Mouse (Mus musculus): Measurements from ENCODE around the gene Gpr132.

Gene Gpr132

DNA sequence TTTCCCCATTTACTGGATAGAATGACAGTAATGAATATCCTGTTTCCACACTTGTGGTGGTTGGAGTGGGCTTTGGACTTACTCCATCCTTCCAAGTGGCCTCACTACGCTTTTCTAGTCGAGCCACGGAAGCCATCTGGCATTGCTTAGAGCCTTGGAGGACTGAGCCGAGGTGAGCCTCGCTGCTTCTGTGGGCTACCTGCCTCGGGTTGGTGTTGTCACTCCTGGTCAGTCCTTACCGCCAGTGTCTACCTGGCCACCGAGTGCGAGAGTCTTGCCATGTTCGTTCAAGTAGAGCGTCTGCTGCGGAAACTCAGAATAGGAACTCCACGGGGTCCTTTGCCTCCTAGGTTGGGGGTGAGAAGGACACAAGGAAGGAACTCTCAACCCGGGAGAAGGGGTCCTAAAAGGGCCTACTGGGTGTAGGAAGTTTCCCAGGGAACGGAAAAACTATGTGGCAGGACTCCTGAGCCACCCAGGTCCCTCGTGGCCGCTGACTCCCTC, 9.1 kb upstream of the Gpr132 start:
- DNase-seq (ENCODE audit: low spot score), result no peak

DNA sequence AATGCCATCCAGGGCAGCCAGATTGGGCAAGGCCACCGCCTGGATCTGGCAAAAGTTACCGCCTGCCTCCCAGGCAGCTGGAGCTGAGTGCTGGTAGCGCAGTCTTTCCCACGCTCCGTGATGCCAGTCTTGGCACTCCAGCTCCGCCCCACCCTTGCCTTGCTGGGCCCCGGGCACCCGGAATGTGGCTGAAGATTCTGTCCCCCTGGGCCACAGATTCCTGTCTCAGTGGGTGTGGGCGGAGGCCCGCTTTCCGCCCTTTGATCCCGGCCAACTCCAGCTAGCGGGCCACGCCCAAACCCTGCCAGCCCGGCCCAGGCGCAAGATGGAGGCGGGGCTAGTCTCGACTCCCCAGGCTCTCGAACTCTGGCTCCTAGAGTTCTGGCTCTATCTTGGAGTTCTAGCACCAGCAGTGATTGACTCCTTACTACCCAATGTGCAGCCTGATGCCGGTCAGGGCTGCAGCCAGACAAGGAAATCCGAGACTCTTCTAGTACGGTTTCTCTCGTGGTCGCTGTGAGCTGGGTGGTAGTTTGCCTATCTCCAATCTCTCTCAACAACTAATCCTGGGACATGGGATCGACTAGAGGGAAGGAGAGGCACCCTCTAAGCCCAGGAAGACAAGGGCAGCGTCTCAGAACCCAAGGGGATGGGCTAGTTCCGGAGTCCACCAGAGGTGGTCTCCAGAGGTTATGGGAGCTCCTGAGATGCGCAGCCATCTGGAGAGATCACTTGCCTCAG, 8.5 kb upstream of the Gpr132 start:
- peak; percentile 45 for DNase-seq (ENCODE audit: low spot score)

DNA sequence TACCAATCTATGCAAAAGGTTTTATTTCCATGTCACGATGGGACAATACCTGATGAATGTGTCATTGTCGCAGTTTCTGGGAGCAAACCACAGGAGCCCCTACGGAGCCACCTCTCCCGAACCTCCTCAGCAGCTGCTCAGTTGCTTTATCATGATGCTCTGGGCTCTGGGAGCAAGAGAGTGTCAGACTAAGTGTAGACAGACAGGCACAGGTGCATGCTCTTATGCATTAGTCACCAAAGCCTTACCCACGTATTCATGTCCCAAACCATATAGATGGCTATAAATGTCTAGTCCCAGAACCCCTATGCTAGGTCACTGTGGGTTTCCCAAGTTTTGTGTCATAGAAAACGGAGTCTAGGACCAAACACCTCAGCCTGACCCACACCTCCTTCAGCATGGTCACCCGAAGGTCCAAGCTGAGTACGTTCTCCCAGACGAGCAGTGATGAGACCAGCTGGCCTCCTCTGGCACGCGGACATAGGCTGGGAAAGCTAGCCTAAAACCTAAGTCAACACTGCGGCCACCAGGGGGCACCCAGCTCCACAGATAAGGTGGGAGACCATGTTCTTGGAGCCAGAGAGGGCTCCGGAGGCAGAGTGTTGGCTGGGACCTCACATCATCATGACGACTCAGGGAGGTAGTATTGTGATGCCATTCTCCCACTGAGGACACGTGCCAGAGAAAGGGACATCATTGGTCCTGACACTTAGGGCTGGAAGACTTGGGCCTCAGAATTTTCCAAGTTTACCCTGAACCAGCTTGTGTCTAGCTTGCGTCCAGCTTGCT, 7.4 kb upstream of the Gpr132 start:
- peak; percentile 62 for DNase-seq (ENCODE audit: low spot score)

DNA sequence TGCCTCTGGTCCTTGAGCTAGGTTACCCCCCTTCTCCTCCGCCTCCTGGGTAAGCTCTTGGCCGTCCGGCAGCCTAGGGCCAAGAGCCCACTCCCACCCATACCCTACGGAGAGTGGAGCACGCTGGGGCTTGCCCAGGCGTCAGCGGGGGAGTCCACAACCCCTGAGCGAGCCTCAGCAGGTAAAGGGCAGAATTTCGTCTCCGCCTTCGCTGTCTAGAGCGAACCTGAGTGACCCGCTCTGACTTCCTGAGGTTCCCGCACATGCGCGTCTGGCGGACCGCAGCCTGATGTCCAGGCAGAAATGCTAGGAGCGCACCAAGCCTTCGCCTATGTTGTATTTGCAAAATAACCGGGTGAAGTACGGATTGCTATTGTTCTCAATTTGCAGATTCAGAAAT, 6.2 kb upstream of the Gpr132 start:
- no peak for DNase-seq (ENCODE audit: low spot score)

DNA sequence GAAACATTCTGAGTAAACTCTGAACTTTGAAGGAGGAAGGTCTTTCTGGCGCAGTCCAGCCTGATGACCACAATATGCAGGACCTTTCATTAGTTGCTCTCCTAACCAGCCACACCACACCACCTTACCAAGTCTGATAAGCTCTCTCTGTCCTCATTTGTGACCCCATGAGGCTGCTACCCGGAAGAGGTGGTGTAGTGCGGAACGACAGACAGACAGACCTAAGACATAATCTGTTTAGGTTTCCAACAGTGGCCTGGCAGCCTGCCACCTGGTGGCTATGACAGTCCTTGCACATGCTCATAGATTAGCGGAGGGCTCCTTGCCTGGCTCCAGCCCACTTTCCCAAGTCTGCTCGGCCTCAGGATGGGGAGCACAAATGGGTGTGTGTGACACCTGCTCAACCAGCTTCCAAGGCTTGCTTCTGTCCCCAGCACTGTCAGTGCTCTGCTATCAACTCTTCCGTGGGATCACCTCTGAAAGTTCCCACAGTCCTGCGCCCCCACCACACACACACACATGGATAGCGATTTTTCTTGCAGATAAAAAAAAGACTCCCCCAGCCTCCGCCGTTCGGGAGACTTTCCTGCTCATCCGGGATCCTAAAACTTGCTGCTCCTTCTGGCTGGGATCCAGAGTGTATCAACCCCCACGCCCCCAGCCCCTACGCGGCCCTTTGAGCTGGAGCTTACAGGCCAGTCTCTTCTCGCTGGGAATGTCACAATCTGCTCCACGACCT, 5.6 kb upstream of the Gpr132 start:
- DNase-seq (ENCODE audit: low spot score), result peak; percentile 29

DNA sequence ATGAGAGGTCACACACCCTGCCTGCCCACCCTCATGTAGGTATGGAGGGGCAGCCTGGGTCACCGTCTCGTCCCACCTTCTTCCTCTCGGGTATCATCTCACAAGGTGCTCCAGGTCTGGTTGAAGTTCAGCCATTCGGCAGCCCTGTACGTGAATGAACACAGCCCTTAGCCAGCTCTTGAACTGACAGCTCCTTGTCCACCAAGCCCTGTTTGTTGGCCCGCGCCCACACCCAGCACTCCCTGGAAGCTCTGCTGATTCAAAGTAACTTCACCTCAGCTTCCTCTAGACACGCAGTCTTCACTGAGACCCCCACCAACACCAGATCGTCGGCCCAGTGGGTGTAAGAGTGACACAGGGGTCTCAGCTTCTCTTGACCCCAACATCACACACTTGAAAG, 5.0 kb upstream of the Gpr132 start:
- DNase-seq (ENCODE audit: low spot score), result no peak

DNA sequence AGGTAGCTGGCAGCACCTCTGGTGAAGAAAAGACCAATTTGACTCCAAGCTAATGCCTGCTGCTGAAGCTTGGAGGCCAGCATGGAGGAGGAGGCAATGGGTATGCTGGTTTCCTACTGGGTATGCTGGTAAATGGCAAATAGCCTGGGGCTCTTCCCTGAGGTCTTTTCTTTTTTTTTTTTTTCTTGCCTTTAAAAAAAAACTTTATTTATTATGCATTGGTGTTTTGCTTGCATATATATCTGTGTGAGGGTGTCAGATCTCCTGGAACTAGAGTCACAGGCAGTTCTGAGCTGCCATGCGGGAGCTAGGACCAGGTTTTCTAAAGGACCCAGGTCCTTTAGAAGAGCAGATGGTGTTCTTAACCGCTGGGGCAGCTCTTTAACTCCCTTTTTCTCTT, 3.2 kb upstream of the Gpr132 start:
- DNase-seq (ENCODE audit: low spot score), result no peak

DNA sequence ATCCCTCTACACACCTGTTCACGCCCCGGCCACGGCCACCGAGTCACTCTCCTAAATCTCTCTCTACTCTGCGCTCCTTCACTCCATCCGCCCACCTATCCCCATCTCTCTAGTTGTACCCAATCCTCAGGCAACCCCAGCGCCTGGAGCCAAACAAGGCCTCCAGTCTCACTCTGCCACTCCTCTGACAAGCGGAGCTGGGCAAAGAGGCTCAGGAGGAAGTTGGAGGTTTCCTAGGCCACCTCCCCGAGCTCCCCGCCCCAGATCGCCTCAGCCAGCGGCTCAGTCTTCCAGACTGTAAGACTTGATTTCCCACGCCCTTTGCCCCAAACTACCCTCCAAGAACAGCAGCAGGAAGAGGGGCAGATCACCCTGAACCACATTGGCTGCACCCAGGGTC, 2.7 kb upstream of the Gpr132 start:
- DNase-seq (ENCODE audit: low spot score), result no peak

DNA sequence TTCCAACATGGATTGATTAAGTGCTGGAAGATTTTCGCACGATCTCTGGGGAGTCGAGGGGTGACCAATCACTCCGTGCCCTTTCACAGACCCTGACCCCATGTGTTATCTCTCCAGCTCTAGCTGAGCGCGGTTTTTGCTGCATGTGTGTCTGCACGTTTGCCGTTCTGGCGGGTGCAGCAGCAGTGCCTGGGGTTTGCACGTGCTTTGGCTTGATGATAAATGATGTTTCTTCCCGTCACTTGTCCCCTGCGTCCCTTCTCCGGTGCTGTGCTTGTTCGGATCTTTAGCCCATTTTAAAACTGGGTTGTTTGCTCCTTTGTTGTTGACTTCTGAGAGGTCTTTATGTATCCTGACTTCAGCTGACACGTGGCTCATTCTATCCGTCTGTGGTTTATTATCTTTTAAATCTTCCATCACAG, 1.8 kb upstream of the Gpr132 start:
- peak; percentile 49 for DNase-seq (ENCODE audit: low spot score)

DNA sequence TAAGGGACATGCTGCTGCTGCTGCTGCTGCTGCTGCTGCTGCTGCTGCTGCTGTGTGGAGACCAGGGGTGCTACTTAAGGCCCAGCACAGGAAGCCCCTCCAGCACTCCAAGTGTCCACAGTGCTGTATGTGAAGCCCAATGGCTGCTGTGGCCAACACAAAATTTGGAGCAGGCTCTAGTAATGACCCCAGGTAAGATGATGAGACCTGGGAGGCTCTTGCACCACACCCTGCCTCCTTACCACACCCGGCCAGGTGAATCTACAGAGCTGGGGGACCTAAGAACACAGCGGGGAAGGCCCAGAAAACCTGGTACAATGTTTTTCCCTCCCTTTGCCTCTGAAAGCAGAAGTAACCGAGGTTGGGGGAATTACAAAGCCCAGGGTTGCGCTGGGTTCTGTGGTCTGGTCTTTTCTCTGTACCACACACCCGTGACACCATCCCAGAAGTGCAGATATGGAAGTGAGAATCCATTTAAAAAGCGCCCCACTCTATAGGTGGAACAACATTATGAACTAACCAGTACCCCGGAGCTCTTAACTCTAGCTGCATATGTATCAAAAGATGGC, 838 bp downstream of the Gpr132 start:
- DNase-seq (ENCODE audit: low spot score), result no peak

DNA sequence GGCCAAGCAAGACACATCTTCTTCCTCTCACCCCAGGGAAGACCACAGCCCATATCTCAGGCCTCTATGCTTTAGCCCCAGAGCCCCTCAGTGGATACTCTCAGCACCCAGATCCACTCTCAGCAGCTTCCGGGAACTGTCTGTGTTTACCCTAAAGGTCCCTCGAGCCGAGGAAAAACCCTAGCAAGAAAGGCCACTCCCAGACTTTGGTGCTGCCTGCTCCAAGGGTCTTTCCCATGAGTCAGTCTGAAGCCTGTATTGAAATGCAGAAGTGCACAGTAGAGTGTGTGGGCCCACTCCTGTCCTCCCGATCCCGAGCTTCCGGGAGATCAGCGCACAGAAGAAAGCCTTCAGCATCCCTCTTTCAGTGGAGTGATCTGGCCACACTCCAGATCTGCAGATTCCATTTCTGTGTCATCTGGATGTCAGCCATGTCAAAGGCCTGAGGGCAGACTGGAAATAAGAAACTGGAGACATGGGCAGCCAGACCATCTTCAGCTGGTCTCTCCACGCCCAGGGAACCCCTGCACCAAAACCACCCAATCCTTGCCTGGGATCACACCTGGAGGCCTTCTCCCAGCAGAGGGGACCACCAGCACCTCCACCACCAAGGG, 1.5 kb downstream of the Gpr132 start:
- DNase-seq (ENCODE audit: low spot score), result no peak

DNA sequence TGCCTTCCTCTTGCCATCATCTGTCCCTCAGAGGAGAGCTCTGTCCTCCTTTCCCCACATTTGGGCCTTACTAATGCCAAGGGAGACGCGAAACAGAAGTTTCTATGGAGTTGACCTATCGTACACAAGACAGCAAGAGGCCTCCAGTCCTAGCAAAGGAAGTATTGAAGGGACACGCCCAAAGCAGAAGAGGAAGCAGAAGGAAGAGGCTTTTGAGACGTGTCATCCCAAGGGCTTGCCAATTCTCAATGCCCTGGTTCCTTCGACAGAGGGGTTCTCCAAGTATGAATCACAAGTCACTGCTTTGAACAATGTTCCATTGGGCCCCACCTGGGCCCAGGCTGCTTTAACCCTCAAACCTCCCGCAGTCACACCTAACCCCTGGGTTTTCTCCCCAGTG, 3.2 kb downstream of the Gpr132 start:
- no peak for DNase-seq (ENCODE audit: low spot score)

DNA sequence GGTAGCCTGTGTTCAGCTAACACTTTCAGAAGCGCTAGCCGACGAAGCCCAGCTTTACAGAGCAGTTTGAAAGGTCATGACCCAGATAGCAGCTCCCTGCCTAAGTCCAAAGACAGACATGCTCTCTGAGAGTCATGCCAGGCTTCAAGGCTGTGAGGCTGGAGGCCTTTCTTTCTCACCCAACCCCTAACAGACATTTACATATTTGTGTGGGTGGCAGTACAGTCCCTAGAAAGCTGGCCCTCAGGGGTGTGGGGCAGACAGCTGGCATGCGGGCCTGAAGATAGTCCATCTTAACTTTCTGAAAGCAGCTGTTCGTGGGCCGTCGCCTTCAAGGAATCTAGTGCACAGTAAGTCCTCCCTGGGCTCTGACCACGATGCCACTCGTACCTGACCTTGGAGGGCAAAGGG, 6.1 kb downstream of the Gpr132 start:
- peak; percentile 16 for DNase-seq (ENCODE audit: low spot score)

DNA sequence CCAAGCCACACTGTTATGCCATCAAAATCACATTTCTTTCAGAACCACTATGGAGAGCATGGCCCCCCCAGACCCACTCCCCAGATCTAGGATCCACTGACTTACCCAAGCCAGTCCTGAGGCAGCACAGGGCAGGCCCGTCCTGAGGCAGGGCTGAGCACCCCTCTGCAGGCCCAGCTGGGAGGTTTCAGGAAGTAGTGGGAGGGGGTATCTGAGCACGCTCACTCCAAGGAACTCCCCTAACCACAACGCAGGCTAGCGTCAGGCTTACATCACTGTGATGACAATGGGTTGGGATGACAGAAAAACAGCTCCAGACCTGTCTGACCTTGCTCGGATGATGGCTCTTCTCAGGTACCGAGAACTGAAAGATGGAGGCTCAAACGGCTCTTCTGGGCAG, 7.3 kb downstream of the Gpr132 start:
- DNase-seq (ENCODE audit: low spot score), result no peak

DNA sequence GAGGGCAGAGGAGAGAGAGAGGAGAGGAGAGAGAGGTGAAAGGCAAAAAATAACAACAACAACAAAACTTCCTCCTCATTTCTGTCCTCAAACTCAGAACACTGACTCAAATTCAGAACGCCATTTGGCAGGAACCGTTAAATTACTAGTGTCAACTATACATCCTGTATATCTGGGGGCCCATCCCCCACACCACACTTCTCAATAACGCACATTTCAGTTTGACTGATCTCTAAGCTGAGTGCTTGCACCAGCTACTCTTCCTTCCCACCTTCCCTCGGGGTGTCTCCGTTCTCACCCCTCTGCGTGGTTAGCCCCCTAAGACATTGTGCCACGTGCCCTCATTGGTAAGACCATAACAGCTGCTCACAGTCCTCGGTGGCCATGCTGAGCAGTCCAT, 8.1 kb downstream of the Gpr132 start:
- DNase-seq (ENCODE audit: low spot score), result no peak

DNA sequence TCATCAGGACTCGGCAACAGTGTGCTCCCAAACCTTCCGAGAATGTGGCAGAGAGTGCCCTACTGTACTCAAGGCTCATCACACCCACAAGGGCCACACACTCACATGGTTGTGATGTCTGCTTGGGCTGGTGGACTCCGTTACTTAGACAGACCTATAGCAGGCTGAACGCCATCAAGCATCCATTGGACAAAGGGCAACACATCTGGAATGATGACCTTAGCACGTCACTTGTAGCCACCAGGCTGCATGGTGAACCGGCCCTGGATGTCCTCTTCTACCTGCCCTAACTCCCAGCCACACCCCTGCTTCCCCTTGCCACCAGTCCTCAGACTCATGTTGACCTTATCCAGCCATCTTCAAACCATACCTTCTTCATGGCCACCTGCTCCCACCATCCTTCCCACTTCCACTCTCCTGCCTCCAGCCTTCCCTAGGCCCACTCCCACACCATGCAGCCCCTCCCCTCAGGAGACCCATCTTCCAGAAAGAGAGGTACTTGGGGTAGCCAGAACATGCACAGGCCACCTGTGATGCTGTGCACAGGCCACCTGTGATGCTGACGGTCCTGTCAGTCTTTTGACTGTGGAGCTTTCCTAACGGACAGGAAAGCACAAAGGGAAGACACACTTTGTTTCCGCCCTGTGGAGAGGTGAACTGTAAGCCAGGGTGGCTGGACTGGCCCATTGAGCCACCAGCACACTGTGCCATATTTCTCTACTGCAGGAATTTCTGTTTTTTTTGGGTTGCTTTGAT, 9.3 kb downstream of the Gpr132 start:
- DNase-seq (ENCODE audit: low spot score), result no peak

DNA sequence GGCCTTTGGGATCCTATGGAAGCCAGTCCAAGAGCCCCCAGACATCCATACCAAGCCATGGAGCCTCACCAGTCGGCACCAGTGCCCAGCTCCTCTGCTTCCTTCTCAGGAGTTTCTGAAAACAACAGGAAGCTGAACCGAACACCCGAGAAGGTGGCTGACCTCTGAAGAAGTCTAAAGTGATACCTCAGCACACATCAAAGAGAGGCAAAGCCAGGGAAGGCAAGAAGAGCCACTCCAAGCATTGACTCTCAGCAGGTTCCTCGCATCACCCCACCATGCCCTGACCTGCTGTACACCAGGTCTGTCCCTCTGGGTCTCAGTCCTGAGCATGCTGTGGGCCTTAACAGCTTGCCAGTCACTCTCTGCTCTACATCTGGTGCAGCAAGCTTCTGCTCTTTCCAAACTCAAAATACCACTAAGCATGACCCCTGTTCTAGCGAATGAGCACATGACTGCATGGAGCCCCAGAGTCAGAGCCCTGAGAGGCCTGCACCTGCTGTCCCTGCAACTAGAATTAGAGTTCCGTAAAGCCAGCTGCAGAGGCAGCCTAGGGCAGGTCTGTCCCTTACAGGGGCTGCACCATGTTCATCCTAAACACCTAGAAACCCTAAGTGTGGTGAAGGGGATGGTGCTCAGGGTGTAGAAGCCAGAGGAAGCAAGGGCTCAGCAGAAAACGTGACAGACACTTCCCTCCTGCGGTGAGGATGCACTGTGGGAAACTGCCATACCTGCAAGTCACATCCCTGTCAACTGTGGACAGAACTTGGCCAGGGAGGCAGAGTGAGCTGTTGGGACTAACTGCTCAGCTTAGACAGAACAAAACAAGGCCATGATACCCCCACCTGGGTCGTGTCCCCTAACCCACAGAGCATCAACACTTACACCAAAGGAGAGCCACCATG, 10.8 kb downstream of the Gpr132 start:
- DNase-seq (ENCODE audit: low spot score), result no peak

DNA sequence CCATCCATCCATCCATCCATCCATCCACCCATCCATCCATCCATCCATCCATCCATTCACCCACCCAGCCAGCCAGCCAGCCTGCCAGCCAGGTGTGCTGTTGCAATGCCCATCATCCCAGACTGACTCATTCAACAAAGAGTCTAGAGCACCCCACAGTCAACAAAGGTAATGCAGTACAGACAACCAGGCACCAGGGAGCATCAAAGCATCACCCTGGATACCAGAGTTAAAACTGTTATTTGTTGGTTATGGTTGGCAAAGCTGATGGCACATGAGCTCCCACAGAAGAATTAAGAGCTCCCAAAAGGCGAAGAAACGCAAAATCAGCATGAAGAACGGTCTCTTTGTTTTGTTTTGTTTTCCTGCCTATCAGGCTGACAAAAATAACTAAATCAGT, 11.7 kb downstream of the Gpr132 start:
- no peak for DNase-seq (ENCODE audit: low spot score)

DNA sequence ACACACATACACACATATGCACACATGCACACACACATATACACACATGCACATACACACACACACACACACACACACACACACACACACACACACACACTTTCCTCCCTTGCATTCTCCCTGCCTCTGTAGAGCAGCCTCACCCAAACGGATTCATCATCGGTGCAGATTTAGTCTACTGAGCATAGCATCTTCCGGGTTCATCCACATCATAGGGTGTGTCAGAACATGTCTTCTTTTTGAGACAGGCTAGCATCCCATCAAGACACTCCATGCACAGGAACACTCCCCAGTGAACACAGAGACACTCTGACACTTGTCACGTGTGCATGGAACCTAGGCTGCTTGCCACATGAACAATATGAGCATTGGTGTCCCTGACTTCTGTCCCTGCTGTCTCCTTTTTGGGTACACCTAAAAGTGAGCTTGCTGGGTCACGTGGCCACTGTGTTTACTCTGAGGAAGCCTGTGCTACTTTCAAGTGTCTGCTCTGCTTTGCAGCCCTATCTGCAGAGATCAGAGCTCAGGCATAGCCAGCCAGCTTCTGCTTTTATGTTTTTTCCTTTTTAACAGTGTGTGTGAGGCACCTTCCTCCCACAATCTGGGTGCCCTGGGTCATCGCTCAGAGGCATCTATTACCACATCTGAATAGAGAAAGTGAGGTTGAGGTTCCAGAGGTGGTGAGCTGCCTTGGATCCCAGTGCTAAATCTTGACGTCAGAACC, 13.3 kb downstream of the Gpr132 start:
- no peak for DNase-seq (ENCODE audit: low spot score)
